Mouse (Mus musculus): ENCODE measurements around the gene Sema7a.

DNA sequence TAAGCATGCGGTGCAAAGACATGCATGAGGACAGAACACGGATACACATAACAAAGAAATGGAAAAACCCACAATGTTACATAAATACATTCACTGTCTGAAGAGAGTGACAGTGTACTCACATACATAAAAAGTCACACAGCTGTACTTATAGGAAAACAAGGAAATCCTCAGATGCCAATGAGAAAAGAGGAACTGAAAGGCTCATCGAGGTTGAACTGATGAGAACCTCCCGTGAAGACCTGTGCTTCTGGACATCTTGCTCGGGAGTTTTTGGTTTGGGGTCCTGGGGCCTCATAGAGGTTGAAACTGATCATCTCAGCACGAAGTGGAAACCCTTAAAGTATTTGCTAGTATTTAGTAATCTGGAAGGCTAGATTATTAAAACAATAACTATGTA lies 32.7 kb upstream of the Sema7a start:
- TF ChIP-seq CTCF (IDR thresholded peaks at IDR 0.05; ENCODE audit: low read depth, low read length) = no peak
- no peak for TF ChIP-seq POLR2A (IDR thresholded peaks at IDR 0.05; ENCODE audit: borderline replicate concordance, low read depth, low read length)

All from bone marrow macrophage, adult 2 months (primary cell).